Mouse (Mus musculus): ENCODE results near the gene Zfp708. TPM values are rescaled to one million over a fixed set of nuclear protein-coding genes. Genes with fewer than 3 reads are reported as not detected.
"Not testable (repeated sequence)": the region's sequence is repeated elsewhere in the genome, so short reads cannot be mapped to it uniquely, and the experiment has no call there.

Zfp708 gene
- total RNA-seq (2021), result 1 to 10 TPM; 2.2 to 2.4 TPM
- long read RNA-seq, experiment 1, partial matches to known transcripts, result 0 of 3 reads
- long read RNA-seq, experiment 1, other reads (novel, unspliced or antisense), result 0 of 3 reads
- long read RNA-seq, experiment 2, partial matches to known transcripts, result 1 of 1 reads
- long read RNA-seq, experiment 2, other reads (novel, unspliced or antisense), result 0 of 1 reads

DNA sequence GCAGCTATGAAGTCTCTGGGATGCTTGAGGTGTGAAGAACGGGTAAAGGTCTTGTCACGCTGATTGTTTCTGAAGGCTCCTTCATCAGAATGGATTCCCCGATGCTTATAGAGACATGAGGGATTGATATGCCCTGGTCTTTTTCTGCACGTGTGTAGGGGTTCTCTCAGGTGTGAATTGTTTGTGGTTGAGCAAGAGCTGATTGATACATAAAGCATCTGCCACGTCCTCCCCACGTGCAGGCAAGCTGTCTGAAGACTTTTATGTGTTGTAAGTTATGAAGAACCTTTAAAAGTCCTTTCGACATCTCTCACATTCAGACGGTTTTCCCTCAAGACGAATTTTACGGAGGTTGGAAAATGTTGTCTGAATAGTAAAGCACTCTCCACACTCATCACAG is at the start of gene Zfp708:
Gene Zfp708, minus strand, starts transcription at position 101 of the 400 bp plus-strand sequence.
- intact Hi-C loops (cut with DNase I), result no loop called here
- H3K27ac ChIP-seq, result no peak within 1 kb of the TSS
- DNase-seq (ENCODE audit: extremely low spot score in 1 of 2, low spot score in 2 of 2), result no peak
- no peak for TF ChIP-seq CTCF (IDR thresholded peaks at IDR 0.05)
- H3K4me3 ChIP-seq, result no peak within 1 kb of the TSS

DNA sequence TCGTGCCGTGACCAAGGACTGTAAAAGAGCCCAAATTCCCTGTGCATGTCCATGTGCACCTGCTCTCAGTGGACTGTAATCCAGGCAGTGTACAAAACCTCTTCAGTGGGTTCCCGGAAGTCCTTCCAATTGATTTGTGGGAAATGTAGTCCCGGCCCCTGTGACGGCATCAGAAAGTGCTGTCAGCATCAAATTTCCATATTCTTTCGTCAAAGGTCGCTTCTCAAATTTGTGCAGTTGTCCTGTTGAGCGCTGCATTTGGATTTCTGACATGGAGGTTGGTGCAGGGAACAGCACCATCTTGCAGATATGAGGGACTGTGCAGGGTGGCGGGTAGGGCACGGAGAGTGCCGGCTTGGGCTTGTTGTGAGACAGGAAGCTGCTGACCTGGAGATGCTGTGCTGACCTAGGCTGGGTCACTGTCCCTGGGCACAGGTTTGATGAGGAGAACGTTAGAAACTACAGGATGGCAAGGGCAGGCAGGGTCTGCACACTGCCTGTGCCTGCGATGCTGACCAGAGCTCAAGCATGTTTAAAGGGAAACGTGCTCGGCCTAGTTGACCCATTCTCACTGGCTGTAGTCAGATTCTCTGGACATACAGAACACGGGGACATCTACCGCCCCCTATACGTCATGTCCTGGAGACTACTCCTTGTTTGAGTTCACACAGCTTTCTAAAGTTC is 30.4 kb upstream of the Zfp708 start:
- peak; percentile 36 for TF ChIP-seq CTCF (IDR thresholded peaks at IDR 0.05)
- intact Hi-C loops (cut with DNase I), result loop anchor here (1.0 to 2.0 kb wide), 4 partner anchors 20 to 178 kb away; partner anchors contain the start of genes Gm28557, Rsl1, Zfp457 and Zfp712

DNA sequence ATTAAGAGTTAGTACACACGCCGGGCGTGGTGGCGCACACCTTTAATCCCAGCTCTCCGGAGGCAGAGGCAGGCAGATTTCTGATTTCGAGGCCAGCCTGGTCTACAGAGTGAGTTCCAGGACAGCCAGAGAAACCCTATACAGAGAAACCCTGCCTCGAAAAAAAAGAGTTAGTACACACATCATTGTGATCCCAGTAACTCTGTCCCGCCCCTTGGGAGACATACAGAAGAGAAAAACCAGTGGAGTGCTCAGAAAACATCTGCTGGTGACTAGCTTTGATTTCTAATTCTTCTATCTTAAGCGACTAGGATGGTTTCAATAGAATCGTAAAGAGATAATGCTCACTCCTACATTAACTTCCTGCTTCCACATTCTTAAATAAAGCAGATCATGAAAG is 29.7 kb upstream of the Zfp708 start:
- intact Hi-C loops (cut with DNase I); H3K27ac ChIP-seq; DNase-seq (ENCODE audit: extremely low spot score in 1 of 2, low spot score in 2 of 2): not testable (repeated sequence)
- peak overlapping the region; percentile 53 for H3K4me3 ChIP-seq

More for the DNA sequence above, 30.4 kb upstream of the Zfp708 start:
- DNase-seq (ENCODE audit: extremely low spot score in 1 of 2, low spot score in 2 of 2), result peak; percentile 83 to 88
- peak overlapping the region; percentile 53 for H3K4me3 ChIP-seq
- peak overlapping the region; percentile 83 for H3K27ac ChIP-seq

DNA sequence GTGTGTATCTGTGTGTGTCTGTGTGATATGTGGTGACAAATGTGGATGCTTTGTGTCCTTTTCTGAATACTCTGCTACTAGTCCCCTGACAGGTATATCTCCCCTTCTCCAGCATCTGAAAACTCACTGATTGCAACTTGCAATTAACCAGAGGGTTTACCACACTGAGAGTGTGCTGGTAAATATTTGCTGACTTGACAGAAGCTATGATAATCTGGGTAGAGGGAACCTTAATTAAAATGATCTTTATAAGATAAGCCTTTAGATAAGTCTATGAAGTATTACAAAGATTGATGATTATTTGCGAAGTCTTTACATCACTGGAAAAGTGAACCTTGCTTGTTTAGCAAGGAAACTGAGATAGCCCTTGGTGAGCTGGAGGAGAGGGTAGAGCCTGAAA is 26.7 kb upstream of the Zfp708 start:
- Histone ChIP-seq H3K27ac (no peak overlapping the region), H3K4me3 (no peak overlapping the region)
- DNase-seq (ENCODE audit: extremely low spot score in 1 of 2, low spot score in 2 of 2), result no peak
- intact Hi-C loops (cut with DNase I), result no loop called here
- TF ChIP-seq CTCF (IDR thresholded peaks at IDR 0.05), result no peak

DNA sequence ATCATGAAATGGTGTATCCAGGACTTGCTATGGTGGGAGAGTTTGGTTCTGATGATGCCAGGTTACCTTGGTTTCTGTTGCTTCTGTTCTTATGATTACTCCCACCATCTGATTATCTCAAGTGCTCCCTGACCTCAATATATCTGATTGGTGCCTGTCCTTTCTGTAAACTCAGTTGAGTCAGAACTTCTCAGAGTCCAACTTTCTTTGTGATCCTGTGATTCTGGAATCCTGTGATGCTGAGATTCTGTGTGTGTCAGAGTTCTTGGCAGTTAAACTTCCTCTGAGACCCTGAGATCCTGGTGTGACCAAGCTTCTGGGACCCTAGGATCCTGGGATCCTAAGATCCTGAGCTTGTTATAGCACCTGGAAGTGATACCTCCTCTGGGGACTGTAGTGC is 23.6 kb upstream of the Zfp708 start, which contains the start of gene Zfp759:
Gene Zfp759, plus strand, starts transcription at position 301 of the 400 bp plus-strand sequence.
- H3K4me3 ChIP-seq; DNase-seq (ENCODE audit: extremely low spot score in 1 of 2, low spot score in 2 of 2); intact Hi-C loops (cut with DNase I); H3K27ac ChIP-seq: not testable (repeated sequence)

DNA sequence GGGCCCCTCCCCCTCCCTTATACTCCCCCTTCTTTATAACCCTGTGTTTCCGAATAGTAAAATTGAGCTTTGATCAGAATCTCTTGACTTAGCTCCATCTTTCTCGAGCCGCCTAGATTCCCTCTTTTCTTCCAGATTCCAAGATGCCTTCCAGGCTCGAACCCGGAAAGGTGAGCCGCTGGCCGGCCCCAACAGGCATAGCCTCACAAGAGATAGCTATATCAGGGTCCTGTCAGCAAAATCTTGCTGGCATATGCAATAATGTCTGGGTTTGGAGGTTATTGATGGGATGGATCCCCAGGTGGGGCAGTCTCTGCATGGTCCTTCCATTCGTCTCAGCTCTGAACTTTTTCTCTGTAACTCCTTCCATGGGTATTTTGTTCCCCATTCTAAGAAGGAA is 18.4 kb upstream of the Zfp708 start, which contains the start of gene Rslcan18:
Gene Rslcan18, minus strand, starts transcription at position 101 of the 400 bp plus-strand sequence.
- intact Hi-C loops (cut with DNase I); DNase-seq (ENCODE audit: extremely low spot score in 1 of 2, low spot score in 2 of 2); H3K4me3 ChIP-seq; H3K27ac ChIP-seq: not testable (repeated sequence)

DNA sequence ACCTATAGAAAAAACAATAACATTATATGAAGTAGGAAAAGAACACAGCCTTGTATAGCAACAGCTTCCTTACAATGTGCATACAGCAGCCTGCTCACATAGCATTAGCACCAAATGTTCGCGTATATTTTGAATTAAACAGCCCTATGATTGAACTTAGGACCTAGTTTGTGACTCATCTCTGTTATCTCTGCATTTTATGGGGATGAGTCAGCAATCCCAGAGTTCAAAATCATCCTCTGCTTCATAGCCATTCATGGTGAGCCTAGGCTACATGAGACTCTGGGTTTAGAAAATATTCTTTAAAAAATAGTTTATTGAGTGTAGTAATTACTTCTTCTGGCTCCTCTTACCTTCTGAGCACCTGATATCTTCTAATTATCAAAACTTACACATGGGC is 15.5 kb upstream of the Zfp708 start:
- DNase-seq (ENCODE audit: extremely low spot score in 1 of 2, low spot score in 2 of 2), result no peak
- no peak overlapping the region for H3K27ac ChIP-seq

DNA sequence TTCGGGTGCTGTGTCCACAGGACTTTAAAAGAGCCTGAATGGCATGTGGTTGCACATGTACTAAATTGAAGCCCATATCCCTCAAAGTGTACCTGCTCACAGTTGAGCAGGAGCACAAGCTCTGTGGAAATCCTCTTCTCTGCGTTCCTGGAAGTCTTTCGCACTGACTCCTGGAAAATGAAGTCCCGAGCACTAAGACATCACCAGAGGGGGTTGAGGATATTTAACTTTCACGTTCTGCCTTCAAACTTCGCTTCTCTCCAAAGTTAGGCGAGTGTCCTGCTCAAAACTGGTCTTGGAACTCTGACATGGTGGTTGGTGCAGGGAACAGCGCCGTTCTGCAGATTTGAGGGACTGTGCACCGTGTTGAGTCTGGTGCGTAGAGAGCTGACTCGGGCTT is 14.3 kb upstream of the Zfp708 start:
- H3K4me3 ChIP-seq, result peak overlapping the region; percentile 41
- DNase-seq (ENCODE audit: extremely low spot score in 1 of 2, low spot score in 2 of 2), result peak in 1 of 2 experiments; percentile 20
- no peak for TF ChIP-seq CTCF (IDR thresholded peaks at IDR 0.05)
- H3K27ac ChIP-seq, result 0 out of 2 replicates have a peak overlapping the region, but pooled peaks have one; percentile 59
- intact Hi-C loops (cut with DNase I), result no loop called here

More for the DNA sequence above, 15.5 kb upstream of the Zfp708 start:
- no peak for TF ChIP-seq CTCF (IDR thresholded peaks at IDR 0.05)
- H3K4me3 ChIP-seq, result no peak overlapping the region
- intact Hi-C loops (cut with DNase I), result no loop called here

DNA sequence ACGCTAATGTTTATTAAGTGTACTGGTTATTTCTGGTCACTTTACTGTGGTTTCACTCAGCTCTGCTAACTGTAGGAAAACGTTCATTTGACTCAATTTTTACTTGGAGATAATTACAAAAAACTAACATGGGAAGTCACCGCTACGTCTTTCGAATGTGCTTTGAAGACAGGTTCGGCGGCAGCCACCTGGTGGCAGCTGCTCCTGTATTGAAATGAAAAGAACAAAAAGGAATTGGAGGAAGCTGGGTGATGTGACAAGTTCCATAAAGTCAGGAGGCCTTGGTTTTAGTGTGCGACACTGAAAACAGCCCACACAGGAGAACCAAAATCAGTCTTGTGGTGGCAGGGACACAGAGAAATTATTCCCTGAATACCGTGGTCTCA is 11.0 kb upstream of the Zfp708 start:
- intact Hi-C loops (cut with DNase I), result loop anchor here (1.0 to 5.0 kb wide), 5 partner anchors 19 to 197 kb away; partner anchors contain the start of genes Rsl1 and Zfp457
- Histone ChIP-seq H3K4me3 (peak overlapping the region; percentile 77), H3K27ac (peak overlapping the region; percentile 29; the same call in 1 of the 2 replicates)
- DNase-seq (ENCODE audit: extremely low spot score in 1 of 2, low spot score in 2 of 2), result peak in 1 of 2 experiments; percentile 37
- peak; percentile 49 for TF ChIP-seq CTCF (IDR thresholded peaks at IDR 0.05)

DNA sequence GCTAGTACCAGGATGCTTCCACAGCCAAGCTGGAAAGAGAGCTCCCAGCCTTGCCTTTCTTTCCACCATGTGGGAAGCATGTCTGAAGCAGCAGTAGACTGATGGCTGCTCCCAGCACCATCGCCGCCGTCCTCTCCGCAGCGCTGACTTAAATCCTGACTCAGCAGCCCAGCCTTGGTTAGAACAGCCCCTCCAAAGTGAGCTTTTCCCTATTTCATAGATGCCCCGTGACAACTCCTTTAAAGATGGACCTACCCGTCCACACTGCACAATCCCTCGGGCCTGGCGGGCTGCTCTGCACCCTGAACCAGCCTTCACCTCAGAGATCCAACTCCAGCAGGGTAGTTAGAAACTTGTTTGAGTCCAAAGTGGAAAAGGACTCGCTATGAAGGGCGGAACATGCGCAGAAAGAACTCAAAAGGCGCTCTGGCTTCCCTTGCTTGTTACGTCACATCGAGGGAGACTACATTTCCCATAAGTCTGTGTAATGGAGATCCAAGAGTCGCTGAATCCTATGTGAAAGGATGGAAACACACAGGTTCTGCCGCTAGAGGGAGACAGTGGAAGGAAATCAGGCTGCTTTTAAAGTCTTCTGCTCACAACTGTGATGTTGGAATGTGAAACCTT is 10.5 kb upstream of the Zfp708 start, which contains the start of gene Gm28557:
Gene Gm28557, minus strand, starts transcription at position 411 of the 627 bp plus-strand sequence.
- H3K27ac ChIP-seq, result peak within 1 kb of the TSS; percentile 81
- peak; percentile 90 for TF ChIP-seq CTCF (IDR thresholded peaks at IDR 0.05)
- DNase-seq (ENCODE audit: extremely low spot score in 1 of 2, low spot score in 2 of 2), result peak; percentile 87 to 92
- peak within 1 kb of the TSS; percentile 77 for H3K4me3 ChIP-seq
- intact Hi-C loops (cut with DNase I), result loop anchor here (1.0 to 5.0 kb wide), 5 partner anchors 20 to 198 kb away; partner anchors contain the start of genes Rsl1 and Zfp457

DNA sequence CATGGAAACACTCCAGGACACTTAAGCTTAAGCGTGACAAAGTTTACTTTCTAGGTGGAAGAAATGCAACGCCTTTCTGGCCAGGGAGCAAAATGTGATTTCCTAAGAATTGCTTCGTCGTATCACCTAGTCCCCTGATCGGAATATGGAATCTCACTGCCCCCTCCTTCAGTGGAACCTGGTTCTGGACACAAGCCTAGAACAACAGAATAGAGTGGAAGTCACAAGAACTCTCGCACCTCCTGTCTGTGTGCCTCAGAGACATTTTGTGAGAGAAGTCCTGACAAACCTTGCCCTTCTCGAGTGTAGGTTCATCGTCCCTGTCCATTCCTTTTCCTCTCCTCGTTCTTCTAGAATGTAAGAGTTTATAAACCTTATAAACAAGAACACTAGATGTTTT is 9.9 kb upstream of the Zfp708 start:
- TF ChIP-seq CTCF (IDR thresholded peaks at IDR 0.05), result no peak
- Histone ChIP-seq H3K27ac (peak overlapping the region; percentile 81; the same call in 1 of the 2 replicates), H3K4me3 (peak overlapping the region; percentile 77)
- no peak for DNase-seq (ENCODE audit: extremely low spot score in 1 of 2, low spot score in 2 of 2)
- intact Hi-C loops (cut with DNase I), result loop anchor here (1.0 to 5.0 kb wide), 6 partner anchors 17 to 199 kb away; partner anchors contain the start of genes Rsl1 and Zfp457
